Mouse (Mus musculus): ENCODE results near the gene Cpeb2. TPM values are rescaled to one million over a fixed set of nuclear protein-coding genes. Genes with fewer than 3 reads are reported as not detected.

Gene Cpeb2
- polyA plus RNA-seq, 1 experiment from 2014 or later, result 0.90 TPM

DNA sequence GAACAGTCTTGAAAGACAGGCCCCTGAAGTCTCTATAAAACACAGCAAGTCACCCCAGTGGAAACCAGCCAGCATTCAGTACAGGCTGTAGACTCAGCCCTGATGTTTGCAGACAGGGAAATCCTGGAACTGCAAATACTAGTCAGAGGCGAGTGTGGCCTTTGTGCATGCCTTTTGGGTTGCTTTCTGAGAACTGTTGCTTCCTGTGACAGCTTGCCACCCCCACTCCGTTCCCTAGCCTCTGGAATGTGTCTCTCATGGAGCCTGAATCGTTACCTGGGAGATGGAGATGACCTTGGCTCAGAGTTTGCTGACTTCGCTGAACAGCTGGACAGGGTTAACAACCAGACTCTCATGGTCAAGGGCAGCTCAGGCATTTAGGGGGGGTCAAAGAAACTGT, 77.0 kb downstream of the Cpeb2 start:
- no peak for DNase-seq (ENCODE audit: low spot score)

DNA sequence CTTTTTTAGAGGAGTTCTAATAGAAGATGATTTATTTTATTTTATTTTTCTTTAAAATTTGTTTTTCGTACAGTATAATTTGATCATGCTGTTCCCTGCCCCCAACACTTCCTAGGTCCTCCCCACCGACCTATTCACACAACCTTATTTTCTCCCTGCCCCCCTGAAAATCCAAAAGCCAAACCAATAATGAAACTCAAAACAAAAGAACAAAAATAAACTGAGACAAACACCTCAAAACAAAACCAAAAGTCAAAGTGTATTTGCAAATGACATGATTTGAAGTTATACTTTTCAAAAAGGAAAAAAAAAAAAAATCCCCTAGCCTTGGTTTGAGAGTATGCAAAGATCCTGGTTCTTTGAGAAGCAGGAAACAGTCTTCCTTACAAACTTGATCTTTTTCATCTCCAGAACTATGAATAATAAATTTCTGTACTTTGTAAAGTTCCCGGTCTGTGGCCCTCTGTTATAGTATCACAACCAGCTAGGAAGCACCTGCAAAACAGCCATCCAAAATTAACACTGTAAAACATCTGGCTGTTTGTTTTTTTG, 91.4 kb downstream of the Cpeb2 start:
- no peak for DNase-seq (ENCODE audit: low spot score)

- DNase-seq (ENCODE audit: low spot score), result no peak
Observed at GRCm38 (mm10) chr5:43325561-43325960, 92.6 kb downstream of the Cpeb2 start.

DNA sequence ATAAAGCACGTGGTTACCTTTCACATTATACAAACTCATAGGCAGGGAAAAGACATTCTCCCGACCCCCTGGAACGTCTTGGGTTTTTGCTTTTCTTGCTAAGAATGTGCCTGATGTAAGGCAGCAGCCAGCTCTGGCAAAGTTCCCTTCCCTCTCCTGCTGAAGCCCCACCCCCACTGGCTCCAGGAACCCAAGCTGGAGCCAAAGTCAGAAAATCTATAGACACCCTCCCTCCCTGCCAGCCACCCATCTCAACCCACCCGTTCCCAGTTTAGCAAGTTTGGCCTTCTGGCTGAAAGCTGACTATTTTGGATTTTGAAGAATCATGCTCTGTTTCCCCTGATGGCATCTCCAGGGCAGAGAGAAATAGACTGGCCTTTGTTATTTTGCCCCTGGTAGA, 95.6 kb downstream of the Cpeb2 start:
- no peak for DNase-seq (ENCODE audit: low spot score)

- no peak for DNase-seq (ENCODE audit: low spot score)
Observed at GRCm38 (mm10) chr5:43330260-43330659, 97.3 kb downstream of the Cpeb2 start.

- no peak for DNase-seq (ENCODE audit: low spot score)
Observed at GRCm38 (mm10) chr5:43334469-43334868, 101.5 kb downstream of the Cpeb2 start.

- no peak for DNase-seq (ENCODE audit: low spot score)
Observed at GRCm38 (mm10) chr5:43337212-43337611, 104.2 kb downstream of the Cpeb2 start.

DNA sequence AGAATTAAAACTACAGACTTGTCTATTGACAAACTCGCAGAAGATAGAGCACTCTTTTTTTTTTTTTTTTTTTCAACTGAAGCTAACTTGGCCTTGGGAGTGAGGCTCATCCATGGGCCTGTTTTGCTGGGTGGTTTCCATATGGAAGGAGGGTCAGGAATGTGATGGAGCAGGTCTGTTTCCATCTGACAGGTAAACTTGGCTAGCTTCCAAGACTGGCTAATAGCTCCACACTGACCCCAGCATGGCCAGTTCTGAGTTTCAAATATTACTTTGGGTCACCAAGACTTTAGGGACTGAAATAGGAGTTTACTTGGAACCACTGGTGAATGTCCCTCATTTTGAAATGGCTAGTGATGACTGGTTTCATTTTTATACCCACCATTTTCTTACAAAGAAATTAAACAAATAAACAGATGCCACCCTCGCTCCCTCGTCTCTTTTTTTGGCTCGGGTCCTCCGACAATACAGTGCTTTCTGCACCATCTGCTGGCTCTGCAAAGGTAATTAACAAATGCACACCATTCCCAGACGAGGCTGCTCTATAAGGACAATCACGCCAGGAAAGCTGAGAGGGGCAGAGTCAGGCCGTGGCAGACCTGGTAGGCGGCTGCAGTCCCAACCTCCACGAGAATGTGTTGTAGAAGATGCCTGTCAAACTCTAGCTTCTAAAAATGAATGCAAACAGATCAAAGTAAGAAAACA, 106.0 kb downstream of the Cpeb2 start:
- no peak for DNase-seq (ENCODE audit: low spot score)

All from thymus, postnatal 0 days (tissue).